Mouse (Mus musculus): ENCODE results near the gene Lalba. TPM values are rescaled to one million over a fixed set of nuclear protein-coding genes. Genes with fewer than 3 reads are reported as not detected.

Lalba gene
- not detected for polyA plus RNA-seq (2017; shearing (Covaris generic))

GRCm38 (mm10) chr15:98482701-98483100, at the start of gene Lalba:
Gene Lalba (minus strand): TSS chr15:98482721.

GRCm38 (mm10) chr15:98492102-98492501, 9.6 kb upstream of the Lalba start, which contains the start of gene Olfr279:
Gene Olfr279 (plus strand): TSS chr15:98492402.

GRCm38 (mm10) chr15:98469596-98469995, 12.9 kb downstream of the Lalba start, which contains the start of gene OR5BS1P:
Gene OR5BS1P (plus strand): TSS chr15:98469896.

GRCm38 (mm10) chr15:98452288-98452687, 30.2 kb downstream of the Lalba start, which contains the start of gene Olfr281:
Gene Olfr281 (plus strand): TSS chr15:98452588.

GRCm38 (mm10) chr15:98430925-98431324, 51.6 kb downstream of the Lalba start, which contains the start of gene Olfr282:
Gene Olfr282 (plus strand): TSS chr15:98431225.

Other genes with a start within 250 kb of the Lalba start
- gene Olfr286, start 248.3 kb downstream of the Lalba start, polyA plus RNA-seq (2017; shearing (Covaris generic)): not detected
- gene H1fnt, start 225.4 kb downstream of the Lalba start, polyA plus RNA-seq (2017; shearing (Covaris generic)): not detected
- not detected for gene Zfp641, start 186.6 kb downstream of the Lalba start, polyA plus RNA-seq (2017; shearing (Covaris generic))
- gene Olfr285, start 165.4 kb downstream of the Lalba start, polyA plus RNA-seq (2017; shearing (Covaris generic)): not detected
- gene Olfr284, start 141.7 kb downstream of the Lalba start, polyA plus RNA-seq (2017; shearing (Covaris generic)): not detected
- gene Olfr283, start 101.8 kb downstream of the Lalba start, polyA plus RNA-seq (2017; shearing (Covaris generic)): not detected
- gene Olfr282, start 51.5 kb downstream of the Lalba start, polyA plus RNA-seq (2017; shearing (Covaris generic)): not detected
- gene Olfr281, start 30.1 kb downstream of the Lalba start, polyA plus RNA-seq (2017; shearing (Covaris generic)): not detected
- not detected for gene OR5BS1P, start 12.8 kb downstream of the Lalba start, polyA plus RNA-seq (2017; shearing (Covaris generic))
- gene Olfr279, start 9.7 kb upstream of the Lalba start, polyA plus RNA-seq (2017; shearing (Covaris generic)): 0.19 TPM
- 63.5 TPM for gene Kansl2, start 51.5 kb upstream of the Lalba start, polyA plus RNA-seq (2017; shearing (Covaris generic))
- gene Ccnt1, start 88.2 kb upstream of the Lalba start, polyA plus RNA-seq (2017; shearing (Covaris generic)): 170 TPM
- not detected for gene 4930415O20Rik, start 88.3 kb upstream of the Lalba start, polyA plus RNA-seq (2017; shearing (Covaris generic))
- gene Adcy6, start 127.4 kb upstream of the Lalba start, polyA plus RNA-seq (2017; shearing (Covaris generic)): 0.57 TPM
- gene Cacnb3, start 148.1 kb upstream of the Lalba start, polyA plus RNA-seq (2017; shearing (Covaris generic)): 0.15 TPM
- 27.5 TPM for gene Ddx23, start 180.2 kb upstream of the Lalba start, polyA plus RNA-seq (2017; shearing (Covaris generic))
- 2.8 TPM for gene Rnd1, start 194.7 kb upstream of the Lalba start, polyA plus RNA-seq (2017; shearing (Covaris generic))
- gene Ccdc65, start 225.5 kb upstream of the Lalba start, polyA plus RNA-seq (2017; shearing (Covaris generic)): 0.70 TPM
- gene Fkbp11, start 245.5 kb upstream of the Lalba start, polyA plus RNA-seq (2017; shearing (Covaris generic)): not detected

All from effector memory CD4-positive, alpha-beta T cell, adult 5 months (primary cell).